Mouse (Mus musculus) embryonic facial prominence, embryonic 14.5 days (tissue): ENCODE data around the gene Synj2. TPM values are rescaled to one million over a fixed set of nuclear protein-coding genes. Genes with fewer than 3 reads are reported as not detected.

Experiments used
- ATAC-seq: fragments of 200-750 bp; cut with Nextera tagmentation; 2 replicates; pipeline ENCODE4 v1.8.0; 2017; ENCODE audit warnings: low read depth, moderate number of reproducible peaks, moderate TSS enrichment
- DNase-seq: peaks from one replicate; pipeline ENCODE4 v3.0.0-alpha.2; 2015; ENCODE audit warnings: low spot score
- H3K27ac ChIP-seq: fragments of 300-500 bp; sonication (generic); replicated peaks from 2 replicates; pipeline ENCODE4 v1.5.1; 2014; ENCODE audit warnings: low read depth, mild to moderate bottlenecking, low read length, moderate library complexity
- H3K27me3 ChIP-seq: fragments of 300-500 bp; sonication (generic); replicated peaks from 2 replicates; pipeline ENCODE4 v1.6.1; 2014; ENCODE audit warnings: low read length; ENCODE audit not compliant: control insufficient read depth, insufficient read depth
- H3K36me3 ChIP-seq: fragments of 300-500 bp; sonication (generic); 2 replicates; pipeline ENCODE4 v1.6.1; 2014; ENCODE audit warnings: low read length, mixed read lengths; ENCODE audit not compliant: control insufficient read depth, insufficient read depth
- H3K4me1 ChIP-seq: fragments of 300-500 bp; sonication (generic); 2 replicates; pipeline ENCODE4 v1.6.1; 2014; ENCODE audit warnings: antibody characterized with exemption, low read length; ENCODE audit not compliant: control insufficient read depth, insufficient read depth
- H3K4me2 ChIP-seq: fragments of 300-500 bp; sonication (generic); 2 replicates; pipeline ENCODE4 v1.6.1; 2014; ENCODE audit warnings: low read depth, mild to moderate bottlenecking, low read length, moderate library complexity, mixed read lengths
- H3K4me3 ChIP-seq: fragments of 300-500 bp; sonication (generic); 2 replicates; pipeline ENCODE4 v1.5.1; 2014; ENCODE audit warnings: low read depth, mild to moderate bottlenecking, low read length
- H3K9ac ChIP-seq: fragments of 300-500 bp; sonication (generic); 2 replicates; pipeline ENCODE4 v1.6.1; 2014; ENCODE audit warnings: low read depth, mild to moderate bottlenecking, low read length, moderate library complexity, mixed read lengths
- H3K9me3 ChIP-seq: fragments of 300-500 bp; sonication (generic); 2 replicates; pipeline ENCODE4 v1.6.1; 2016; ENCODE audit warnings: low read length; ENCODE audit not compliant: control insufficient read depth
- WGBS: fragments of 180-500 bp; shearing (Covaris S2); extraction: QIAGEN DNeasy Blood & Tissue Kit; methylation state at CpG from one replicate; pipeline ENCODE4 v1.1.7; 2014; 5-methylcytosine and 5-hydroxymethylcytosine counted together
- polyA plus RNA-seq: library from polyadenylated mRNA; unstranded; fragments of >200 nt; fragmentation: Nextera tagmentation; extraction: Ambion mirVana; gene quantifications from 2 replicates; pipeline ENCODE4 v1.2.1, GENCODE M21; 2014

The Synj2 gene
- polyA plus RNA-seq, 1 experiment from 2014 or later, result 4.7 TPM

GRCm38 (mm10) chr17:5959802-5960201 is 18.7 kb downstream of the Synj2 start:
- H3K4me2 ChIP-seq, result no peak overlapping the region
- peaks cover 10% of the 10 kb centered on the region for H3K4me1 ChIP-seq
- no peak overlapping the region for H3K9ac ChIP-seq
- 33% methylated on average over 9 of the region's 9 CpGs for WGBS
- peak; percentile 66 for DNase-seq
- peak; percentile 65; the same call in 1 of the 2 replicates for ATAC-seq
- no peaks in the 10 kb centered on the region for H3K27me3 ChIP-seq
- no peaks in the 10 kb centered on the region for H3K9me3 ChIP-seq
- no peak overlapping the region for H3K4me3 ChIP-seq
- H3K36me3 ChIP-seq, result no peaks in the 10 kb centered on the region
- H3K27ac ChIP-seq, result peak overlapping the region; percentile 35

DNA sequence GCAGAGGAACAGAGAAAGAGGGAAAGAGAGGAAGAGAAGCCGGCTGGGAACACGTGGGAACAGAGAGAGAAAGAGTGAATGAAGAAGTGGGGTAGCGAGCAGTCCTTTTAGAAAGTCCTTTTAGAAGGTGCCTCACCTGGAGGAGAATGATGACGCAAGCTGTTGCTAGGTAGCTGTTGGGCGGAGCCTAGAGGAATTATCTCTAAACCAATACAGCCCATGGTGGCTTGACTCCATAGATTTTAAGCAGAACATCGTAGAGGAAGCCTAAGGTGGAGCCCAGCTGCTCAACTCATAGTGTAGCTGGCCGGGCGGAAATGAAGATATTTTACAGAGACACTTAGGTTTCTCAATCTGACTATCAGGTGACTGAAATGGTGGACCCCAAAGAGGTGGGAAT is 22.7 kb downstream of the Synj2 start:
- peaks cover 10% of the 10 kb centered on the region for H3K4me1 ChIP-seq
- H3K9me3 ChIP-seq, result no peaks in the 10 kb centered on the region
- H3K9ac ChIP-seq, result no peak overlapping the region
- no peak overlapping the region for H3K4me2 ChIP-seq
- H3K36me3 ChIP-seq, result no peaks in the 10 kb centered on the region
- H3K27ac ChIP-seq, result no peak overlapping the region
- no peaks in the 10 kb centered on the region for H3K27me3 ChIP-seq
- ATAC-seq, result no peak
- 92% methylated on average over 8 of the region's 8 CpGs for WGBS
- H3K4me3 ChIP-seq, result no peak overlapping the region
- no peak for DNase-seq

DNA sequence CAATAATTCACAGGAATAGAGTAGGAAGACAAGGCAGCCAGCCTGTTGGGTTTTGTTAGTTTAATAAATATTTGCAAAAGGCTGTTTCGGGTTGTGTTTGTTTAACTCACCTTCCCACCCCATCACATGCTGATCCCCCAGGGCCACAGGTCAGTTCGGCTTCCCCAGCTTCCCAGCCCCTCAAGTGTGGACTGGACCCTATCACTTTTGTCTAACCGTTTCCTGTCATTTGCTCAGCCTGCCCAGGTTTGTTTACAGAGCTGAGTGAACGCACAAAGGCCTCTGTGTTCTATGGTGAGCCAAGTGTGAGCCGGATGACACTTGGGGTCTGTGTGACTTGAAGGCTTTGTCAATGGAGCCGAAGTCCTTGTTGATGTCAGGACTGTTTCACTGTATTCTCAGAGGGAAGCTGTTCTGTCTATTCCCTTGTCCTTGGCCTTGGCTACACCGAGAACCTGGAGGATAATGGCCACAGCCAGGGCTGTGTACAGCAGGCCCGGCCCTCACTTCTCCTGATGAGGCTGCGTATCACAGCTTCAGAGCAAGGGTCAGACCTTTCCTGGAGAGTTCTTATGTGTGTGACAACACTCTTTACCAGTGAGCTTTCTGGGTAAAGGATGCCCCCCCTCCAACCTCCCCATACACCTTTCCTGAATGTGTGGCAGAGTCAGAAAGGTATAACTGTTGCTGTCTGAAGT is 24.2 kb downstream of the Synj2 start:
- no peak overlapping the region for H3K4me3 ChIP-seq
- H3K27me3 ChIP-seq, result no peaks in the 10 kb centered on the region
- no peak for DNase-seq
- H3K9ac ChIP-seq, result no peak overlapping the region
- no peak overlapping the region for H3K27ac ChIP-seq
- ATAC-seq, result no peak
- peaks cover 4% of the 10 kb centered on the region for H3K4me1 ChIP-seq
- WGBS, result 43% methylated on average over 9 of the region's 9 CpGs
- no peak overlapping the region for H3K4me2 ChIP-seq
- H3K9me3 ChIP-seq, result no peaks in the 10 kb centered on the region
- H3K36me3 ChIP-seq, result no peaks in the 10 kb centered on the region

DNA sequence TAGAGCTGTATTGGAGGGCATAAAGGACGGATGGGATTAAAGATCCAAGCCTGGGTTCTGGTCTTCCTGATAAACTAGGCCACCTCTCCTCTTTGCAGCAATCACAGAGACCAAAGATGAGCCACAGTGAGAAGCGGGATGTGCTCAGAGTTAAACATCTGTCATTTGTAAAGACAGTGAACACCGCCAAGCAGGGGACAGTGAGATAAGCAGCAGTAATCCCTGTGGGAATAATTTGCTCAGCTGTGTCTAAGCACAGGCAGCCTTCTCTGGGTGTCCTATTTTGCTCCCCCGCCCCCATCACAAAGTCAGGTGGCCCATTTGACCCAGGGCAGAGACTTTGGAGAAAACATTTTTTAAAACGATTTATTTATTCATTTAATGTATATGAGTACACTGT is 25.6 kb downstream of the Synj2 start:
- ATAC-seq, result no peak
- Histone ChIP-seq H3K4me3 (no peak overlapping the region), H3K27ac (no peak overlapping the region), H3K9ac (no peak overlapping the region), H3K4me2 (no peak overlapping the region), H3K9me3 (no peaks in the 10 kb centered on the region), H3K36me3 (no peaks in the 10 kb centered on the region), H3K27me3 (no peaks in the 10 kb centered on the region), H3K4me1 (no peaks in the 10 kb centered on the region)
- no peak for DNase-seq
- WGBS, result 80% methylated on average over 5 of the region's 5 CpGs

GRCm38 (mm10) chr17:5968562-5968961 is 27.5 kb downstream of the Synj2 start:
- H3K4me3 ChIP-seq, result no peak overlapping the region
- no peak overlapping the region for H3K27ac ChIP-seq
- DNase-seq (no peak), ATAC-seq (no peak; the same call in 1 of the 2 replicates)
- H3K27me3 ChIP-seq, result no peaks in the 10 kb centered on the region
- no peaks in the 10 kb centered on the region for H3K36me3 ChIP-seq
- no peaks in the 10 kb centered on the region for H3K4me1 ChIP-seq
- WGBS, result 55% methylated on average over 6 of the region's 6 CpGs
- H3K9ac ChIP-seq, result no peak overlapping the region
- H3K4me2 ChIP-seq, result no peak overlapping the region
- H3K9me3 ChIP-seq, result no peaks in the 10 kb centered on the region

DNA sequence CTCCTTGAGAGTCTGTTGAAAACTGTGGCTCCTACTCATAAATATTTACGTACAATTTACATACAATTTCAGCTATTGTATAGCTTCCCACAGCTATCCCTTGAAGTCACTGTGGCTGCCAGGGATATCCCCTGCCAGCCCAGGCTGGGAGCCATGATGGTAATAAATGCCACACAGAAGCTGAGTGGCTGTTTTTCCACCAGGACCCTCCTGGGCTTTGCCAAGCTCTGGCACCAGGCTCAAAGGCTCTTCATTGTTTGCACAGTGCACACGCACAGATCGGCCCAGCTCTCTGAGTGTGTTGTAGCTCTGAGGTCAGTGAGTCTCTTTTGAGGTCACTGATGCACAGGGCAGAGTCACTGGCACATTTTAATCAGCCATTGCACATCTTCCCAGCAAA is 28.2 kb downstream of the Synj2 start:
- H3K4me1 ChIP-seq, result no peaks in the 10 kb centered on the region
- DNase-seq (no peak), ATAC-seq (no peak)
- 73% methylated on average over 3 of the region's 3 CpGs for WGBS
- H3K4me3 ChIP-seq, result no peak overlapping the region
- no peaks in the 10 kb centered on the region for H3K27me3 ChIP-seq
- no peaks in the 10 kb centered on the region for H3K36me3 ChIP-seq
- H3K9ac ChIP-seq, result no peak overlapping the region
- H3K27ac ChIP-seq, result no peak overlapping the region
- H3K4me2 ChIP-seq, result no peak overlapping the region
- no peaks in the 10 kb centered on the region for H3K9me3 ChIP-seq

- 87% methylated on average over 5 of the region's 5 CpGs for WGBS
- no peaks in the 10 kb centered on the region for H3K9me3 ChIP-seq
- H3K4me1 ChIP-seq, result peaks cover 4% of the 10 kb centered on the region
- H3K9ac ChIP-seq, result no peak overlapping the region
- no peak overlapping the region for H3K4me3 ChIP-seq
- H3K4me2 ChIP-seq, result no peak overlapping the region
- H3K36me3 ChIP-seq, result no peaks in the 10 kb centered on the region
- no peak overlapping the region for H3K27ac ChIP-seq
- DNase-seq (no peak), ATAC-seq (no peak)
- H3K27me3 ChIP-seq, result no peaks in the 10 kb centered on the region
Measured at GRCm38 (mm10) chr17:5970298-5970821, 29.3 kb downstream of the Synj2 start.

GRCm38 (mm10) chr17:5973536-5973935 is 32.5 kb downstream of the Synj2 start:
- Histone ChIP-seq H3K9me3 (no peaks in the 10 kb centered on the region), H3K4me2 (no peak overlapping the region), H3K9ac (no peak overlapping the region), H3K27ac (no peak overlapping the region), H3K4me1 (peaks cover 33% of the 10 kb centered on the region), H3K4me3 (no peak overlapping the region), H3K36me3 (no peaks in the 10 kb centered on the region), H3K27me3 (no peaks in the 10 kb centered on the region)
- ATAC-seq (no peak), DNase-seq (no peak)
- 63% methylated on average over 8 of the region's 8 CpGs for WGBS
